Mouse (Mus musculus): ENCODE data around the gene Gpm6b. TPM values are rescaled to one million over a fixed set of nuclear protein-coding genes. Genes with fewer than 3 reads are reported as not detected.

Gpm6b gene
- total RNA-seq (2021): 10 to 100 TPM; 10.8 to 14.2 TPM

DNA sequence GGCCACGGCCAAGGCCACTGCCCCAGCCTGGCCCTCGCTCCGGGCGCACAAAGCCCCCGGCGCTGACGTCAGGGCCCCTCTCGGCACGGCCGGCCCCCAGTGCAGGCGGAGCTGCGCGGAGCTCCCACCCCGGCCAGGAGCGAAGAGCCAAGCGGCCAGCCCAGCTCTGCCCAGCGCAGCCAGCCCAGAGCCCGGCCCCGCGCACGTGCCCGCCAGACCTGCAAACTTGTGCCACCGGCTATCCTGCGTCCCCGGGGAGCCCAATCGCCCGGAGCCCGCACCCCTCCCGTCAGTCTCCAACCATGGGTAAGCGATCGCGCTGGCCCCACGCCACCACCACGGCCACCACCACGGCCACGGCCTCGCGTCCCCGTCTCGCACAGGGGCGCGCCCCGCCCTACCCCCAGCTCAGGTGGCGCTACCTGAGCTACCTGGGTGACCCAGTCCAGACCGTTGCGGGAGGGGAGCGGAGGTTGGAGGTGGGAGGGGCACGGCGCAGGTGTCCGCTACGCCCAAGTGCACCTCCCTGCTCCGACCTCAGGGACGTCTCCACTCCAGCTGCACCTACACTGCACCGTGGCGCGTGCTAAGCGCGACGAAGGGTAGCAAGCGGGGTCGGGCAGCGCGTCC lies at the start of gene Gpm6b:
Gpm6b (plus strand) TSS at position 81 of the 630 bp plus-strand sequence.
- peak; percentile 21 to 27 for DNase-seq
- intact Hi-C loops (cut with DNase I): no loop called here

- intact Hi-C loops (cut with DNase I): no loop called here
Measured at GRCm38 (mm10) chrX:166196327-166196726, 42.4 kb upstream of the Gpm6b start.

DNA sequence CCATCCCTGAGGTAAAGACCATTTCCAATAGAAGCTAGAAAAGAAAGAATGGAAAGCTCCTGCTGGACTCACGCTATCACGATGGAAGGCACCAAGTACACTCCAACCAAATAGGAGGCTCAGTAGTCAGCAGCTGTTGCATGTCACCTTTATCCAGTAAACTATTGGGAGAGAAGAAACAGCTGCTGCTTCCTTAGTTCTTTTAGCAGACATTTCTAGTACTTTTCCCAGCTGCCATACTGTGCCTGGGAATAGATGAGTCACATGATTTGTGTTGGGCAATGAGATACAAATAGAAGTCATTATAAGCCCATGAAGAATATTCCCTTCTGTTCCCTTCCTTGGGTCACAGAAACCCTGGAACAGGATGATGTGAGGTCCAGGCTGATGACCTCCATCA lies 40.4 kb upstream of the Gpm6b start:
- intact Hi-C loops (cut with DNase I): no loop called here
- DNase-seq: no peak

More at GRCm38 (mm10) chrX:166196327-166196726, 42.4 kb upstream of the Gpm6b start:
- DNase-seq: no peak

DNA sequence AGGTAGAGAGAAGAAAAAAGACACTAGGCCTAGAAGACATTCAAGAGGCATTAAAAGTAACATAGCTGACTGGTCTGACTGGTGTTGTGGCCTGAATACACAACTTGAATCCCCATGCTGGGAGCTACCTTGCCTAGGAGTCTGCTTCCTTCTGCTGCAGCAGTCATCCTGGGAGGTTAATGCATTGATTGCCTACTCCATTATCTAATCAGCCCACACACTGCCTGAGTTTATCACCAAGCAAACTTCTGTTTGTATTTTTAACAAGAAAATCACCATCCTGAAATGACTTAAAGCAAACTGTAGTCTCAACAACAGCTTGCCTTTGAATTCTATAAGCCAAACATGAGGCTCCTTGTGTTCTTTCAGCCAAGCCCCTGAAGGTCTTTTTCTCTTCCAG lies 38.9 kb upstream of the Gpm6b start:
- intact Hi-C loops (cut with DNase I): no loop called here
- no peak for DNase-seq

- no peak for DNase-seq
- intact Hi-C loops (cut with DNase I): no loop called here
Measured at GRCm38 (mm10) chrX:166214576-166214975, 24.1 kb upstream of the Gpm6b start.

- DNase-seq: no peak
- intact Hi-C loops (cut with DNase I): no loop called here
Measured at GRCm38 (mm10) chrX:166216248-166216647, 22.5 kb upstream of the Gpm6b start.

DNA sequence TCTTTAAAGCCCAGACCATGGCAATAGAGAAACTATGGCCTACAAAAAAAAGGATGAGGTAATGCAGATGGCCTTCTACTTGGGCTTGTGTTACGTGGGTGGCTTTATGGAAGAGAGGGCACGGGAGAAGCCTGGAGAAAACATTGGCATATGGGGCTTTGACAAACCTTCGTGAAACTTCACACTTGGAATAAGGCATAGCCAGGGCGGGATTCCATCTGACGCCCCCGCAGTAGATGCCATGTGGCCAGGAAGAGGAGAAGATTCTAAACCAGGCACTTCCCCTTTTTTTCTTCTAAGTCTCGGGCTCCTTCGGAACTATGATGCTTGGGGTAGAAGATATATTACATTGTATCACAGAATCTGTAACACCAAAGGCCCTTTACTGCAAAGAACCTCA lies 22.0 kb upstream of the Gpm6b start:
- intact Hi-C loops (cut with DNase I): no loop called here

DNA sequence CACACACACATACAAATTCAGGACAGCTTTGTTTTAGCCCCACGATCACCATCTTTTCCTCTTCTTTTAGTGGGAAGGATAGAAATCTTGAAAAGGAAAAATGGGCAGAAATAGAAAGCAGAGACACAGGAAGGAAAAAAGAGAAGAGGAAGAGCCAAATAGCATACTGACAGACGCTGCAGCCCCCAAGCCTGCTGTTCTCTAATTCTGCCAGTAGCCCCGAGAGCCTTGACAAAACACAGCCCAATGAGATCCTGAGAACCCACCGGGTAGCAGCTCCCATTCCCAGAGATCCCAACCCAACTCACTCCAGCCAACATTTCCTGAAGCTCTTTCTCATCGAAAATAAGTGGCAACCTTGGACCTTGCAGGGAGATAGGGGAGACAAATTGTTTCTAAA lies 19.4 kb upstream of the Gpm6b start:
- intact Hi-C loops (cut with DNase I): no loop called here
- no peak for DNase-seq

More for the DNA sequence above, 22.0 kb upstream of the Gpm6b start:
- no peak for DNase-seq

DNA sequence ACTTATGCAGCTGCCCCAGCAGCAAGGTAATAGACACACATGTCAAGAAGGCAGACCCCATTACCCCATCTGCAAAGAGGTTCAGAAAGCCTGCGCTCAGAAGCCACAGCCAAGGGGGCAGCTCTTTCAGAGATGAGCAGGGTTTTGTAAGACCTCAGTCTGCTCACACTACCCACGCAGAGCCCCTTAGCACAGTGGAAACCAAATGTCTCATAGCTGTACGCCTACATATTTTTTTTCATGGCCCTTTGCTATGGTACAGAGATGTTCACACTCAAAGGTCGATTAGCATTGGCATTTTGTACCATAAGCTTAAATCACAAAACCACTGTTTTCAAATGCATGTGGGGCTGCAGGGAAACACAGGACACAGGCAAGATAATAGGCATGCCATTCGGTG lies 11.9 kb upstream of the Gpm6b start:
- intact Hi-C loops (cut with DNase I): loop anchor here (10.0 kb wide), 1 partner anchor 58 kb away; no protein-coding TSS in a partner anchor
- no peak for DNase-seq

GRCm38 (mm10) chrX:166229750-166230149 lies 9.0 kb upstream of the Gpm6b start:
- intact Hi-C loops (cut with DNase I): loop anchor here (10.0 kb wide), 1 partner anchor 55 kb away; no protein-coding TSS in a partner anchor
- no peak for DNase-seq

DNA sequence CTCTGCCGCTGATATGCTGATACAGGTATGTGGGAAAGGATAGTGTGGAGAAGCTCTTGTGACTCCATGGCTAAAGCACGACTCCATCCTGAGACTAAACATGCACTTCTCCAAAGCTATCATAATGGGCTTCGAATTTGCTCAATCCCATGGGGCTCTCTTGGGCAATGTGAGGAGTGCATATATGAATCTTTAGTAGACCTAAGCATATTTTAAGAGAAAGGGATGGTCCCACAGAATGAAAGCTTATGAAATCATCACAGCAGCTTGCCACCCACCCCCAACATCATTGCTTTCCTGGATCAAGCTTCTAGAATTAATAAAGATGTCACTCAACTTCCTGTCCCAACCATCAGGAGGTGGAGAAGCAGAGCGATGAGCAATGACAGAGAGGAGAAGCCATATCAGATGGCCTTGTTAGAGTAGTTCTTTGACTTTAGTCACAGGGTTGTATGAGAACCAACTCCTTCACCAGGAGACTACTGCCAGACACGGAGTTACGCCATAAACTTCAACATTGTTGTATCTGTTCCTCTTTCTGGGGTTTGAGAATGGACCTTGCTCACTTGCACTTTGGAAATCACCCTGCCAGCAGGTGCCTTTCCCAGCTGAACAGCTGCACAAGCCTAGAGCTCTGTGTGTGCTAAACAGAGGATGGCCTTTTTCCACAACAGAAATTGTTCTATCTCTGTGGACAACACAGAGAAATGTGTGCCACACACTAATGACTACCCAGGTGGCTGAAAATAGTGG lies 8.0 kb upstream of the Gpm6b start:
- intact Hi-C loops (cut with DNase I): no loop called here
- no peak for DNase-seq

GRCm38 (mm10) chrX:166236131-166236530 lies 2.6 kb upstream of the Gpm6b start:
- intact Hi-C loops (cut with DNase I): no loop called here

DNA sequence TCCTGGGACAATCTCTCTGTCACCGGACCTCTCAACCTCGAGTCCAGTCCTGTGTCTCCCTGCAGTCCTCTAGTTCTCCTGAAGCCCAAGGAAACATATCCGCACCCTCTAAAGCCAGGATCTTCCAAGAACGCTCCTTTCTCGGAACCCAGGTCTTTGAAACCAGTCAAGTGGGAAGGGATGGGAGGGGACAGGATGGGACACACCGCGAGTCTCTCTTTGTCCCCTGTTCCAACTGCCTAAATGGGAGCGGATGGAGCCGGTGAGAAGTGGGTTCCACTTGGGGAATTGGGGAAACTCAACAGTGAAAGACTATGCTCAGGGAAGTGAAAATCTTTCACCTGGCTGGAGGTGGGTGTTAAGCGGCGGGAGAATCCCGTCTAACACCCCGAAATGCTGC lies 809 bp downstream of the Gpm6b start:
- no peak for DNase-seq
- intact Hi-C loops (cut with DNase I): no loop called here

More at GRCm38 (mm10) chrX:166236131-166236530, 2.6 kb upstream of the Gpm6b start:
- DNase-seq: no peak

DNA sequence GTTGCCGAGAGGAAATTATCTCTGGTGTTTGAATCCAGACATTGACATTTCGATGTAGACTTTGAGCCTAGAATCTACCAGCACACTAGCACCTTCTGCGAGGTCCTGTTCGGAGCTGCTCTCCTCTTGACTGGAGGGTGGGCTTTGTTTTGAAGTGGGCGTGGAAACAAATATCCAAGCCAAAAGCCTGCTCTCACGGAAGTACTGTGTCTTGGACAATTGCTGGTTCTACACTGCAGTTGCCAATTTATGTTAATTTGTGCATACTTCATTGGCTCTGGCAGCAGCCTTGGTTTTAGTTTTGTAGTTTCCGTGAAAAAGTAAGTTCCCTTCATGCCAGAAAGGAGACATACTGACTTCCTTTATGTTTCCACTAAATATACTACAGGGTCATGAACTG lies 2.0 kb downstream of the Gpm6b start:
- DNase-seq: no peak
- intact Hi-C loops (cut with DNase I): no loop called here

- intact Hi-C loops (cut with DNase I): no loop called here
- DNase-seq: no peak
Measured at GRCm38 (mm10) chrX:166243261-166243885, 4.7 kb downstream of the Gpm6b start.

DNA sequence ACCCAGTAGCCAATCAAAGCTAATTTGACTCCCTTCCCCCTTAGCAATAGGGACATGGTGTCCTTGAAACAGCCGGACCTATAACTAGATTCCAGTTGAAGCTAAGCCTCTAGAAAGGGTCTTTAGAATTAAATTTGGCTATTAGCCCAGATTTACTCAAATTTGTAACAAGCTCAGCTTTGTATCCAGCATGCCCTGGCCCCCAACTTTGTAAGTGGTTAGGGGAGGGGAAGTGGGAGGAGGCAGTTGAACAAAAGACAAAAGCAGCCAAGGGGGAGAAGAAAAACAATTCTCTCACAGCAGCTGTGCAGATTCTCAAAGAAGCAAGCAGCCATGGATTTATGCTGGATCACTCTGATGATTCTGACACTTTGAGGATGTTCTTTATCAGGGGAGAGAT lies 32.8 kb downstream of the Gpm6b start:
- no peak for DNase-seq
- intact Hi-C loops (cut with DNase I): no loop called here

DNA sequence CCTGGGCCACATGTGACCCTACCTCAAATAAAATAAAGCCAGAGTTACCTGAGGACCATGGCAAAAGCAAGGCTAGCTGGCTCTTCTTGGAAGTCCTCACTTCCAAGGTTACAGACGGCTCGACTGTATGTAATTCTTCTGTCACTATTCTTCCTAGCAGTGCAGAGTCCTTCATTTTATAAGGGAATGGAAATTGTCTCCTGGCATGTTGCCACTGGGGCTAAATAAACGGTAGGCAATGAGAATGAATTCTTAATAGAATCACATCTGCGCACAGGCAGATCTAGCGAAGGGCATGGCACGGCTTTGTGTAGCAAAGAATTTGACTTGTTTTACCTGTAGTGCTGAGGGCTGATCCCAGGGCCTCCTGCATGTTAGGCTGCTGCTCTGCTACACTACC lies 33.9 kb downstream of the Gpm6b start:
- DNase-seq: no peak

GRCm38 (mm10) chrX:166279861-166280260 lies 41.1 kb downstream of the Gpm6b start:
- peak in 1 of 2 experiments; percentile 4 for DNase-seq
- intact Hi-C loops (cut with DNase I): loop anchor here (10.0 kb wide), 1 partner anchor 55 kb away; no protein-coding TSS in a partner anchor

More for the DNA sequence above, 33.9 kb downstream of the Gpm6b start:
- intact Hi-C loops (cut with DNase I): no loop called here

DNA sequence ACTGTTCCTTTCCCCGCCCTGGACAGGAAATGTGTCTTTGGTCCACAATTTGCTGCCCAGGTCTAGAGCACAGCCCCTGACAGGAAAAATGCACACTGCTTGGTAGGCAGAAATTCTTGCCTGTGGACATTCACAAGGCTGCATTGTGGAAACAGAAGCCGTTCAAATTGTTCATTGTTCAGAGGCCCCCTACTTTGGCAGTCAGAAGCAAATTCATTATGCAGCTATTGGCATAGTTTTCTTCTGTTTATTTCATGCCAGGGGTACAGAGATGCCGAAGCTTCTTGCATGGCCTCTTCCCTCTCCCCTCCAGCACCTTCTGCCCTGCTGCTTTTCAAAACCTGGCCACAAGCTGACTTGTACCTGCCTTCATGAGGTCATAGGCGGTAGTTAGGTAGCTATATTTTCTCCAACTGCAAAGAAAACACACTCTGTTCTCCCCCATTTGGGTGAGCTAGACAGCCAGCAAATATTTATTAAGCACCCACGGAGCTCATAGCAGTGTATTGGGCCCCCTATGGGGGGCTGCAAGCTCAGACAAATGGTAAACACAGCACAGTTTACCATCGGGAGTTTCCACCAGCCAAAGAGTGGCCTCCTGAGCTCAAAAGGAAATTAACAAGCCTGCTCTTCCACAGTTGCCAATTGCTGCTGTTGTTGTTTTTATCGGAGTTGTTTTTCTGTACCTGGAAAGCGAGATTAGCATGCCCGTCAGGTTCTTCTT lies 48.2 kb downstream of the Gpm6b start:
- intact Hi-C loops (cut with DNase I): loop anchor here (10.0 kb wide), 1 partner anchor 62 kb away; no protein-coding TSS in a partner anchor
- DNase-seq: no peak

DNA sequence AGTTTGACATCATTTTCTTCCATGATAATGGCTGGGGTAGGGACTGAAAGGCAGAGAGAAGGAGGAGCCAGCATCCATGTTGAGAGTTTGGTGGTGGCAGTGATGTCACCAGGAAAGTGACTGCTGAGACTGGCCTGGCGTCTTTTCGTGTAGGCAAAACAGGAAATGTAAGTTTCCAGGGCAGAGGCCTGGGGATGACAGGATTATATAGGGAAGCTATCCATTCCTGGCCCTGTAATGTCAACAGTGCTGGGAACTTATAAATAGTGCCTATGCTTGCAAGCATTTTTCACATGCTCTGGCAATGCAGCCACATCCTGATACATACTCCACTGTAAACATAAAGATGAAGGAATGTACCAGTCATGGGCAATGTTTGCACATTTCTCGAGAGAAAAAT lies 52.6 kb downstream of the Gpm6b start:
- no peak for DNase-seq
- intact Hi-C loops (cut with DNase I): no loop called here

DNA sequence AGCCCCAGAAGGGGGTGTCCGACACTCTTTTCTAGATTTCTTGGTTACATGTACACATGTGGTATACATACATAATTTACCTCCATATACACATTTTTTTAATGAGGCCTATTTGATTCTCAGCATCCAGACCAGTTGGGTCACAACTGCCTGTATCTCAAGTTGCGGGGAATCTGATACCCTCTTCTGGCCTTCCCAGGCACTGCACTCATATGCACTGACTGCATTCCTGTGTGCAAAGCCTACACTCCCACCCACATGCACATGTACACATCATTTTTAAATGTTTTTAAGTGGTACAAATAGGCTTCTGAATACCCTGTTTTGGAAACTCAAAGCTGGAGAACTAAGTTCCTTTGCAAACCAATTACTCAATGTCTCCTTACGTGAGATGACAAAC lies 54.8 kb downstream of the Gpm6b start:
- no peak for DNase-seq
- intact Hi-C loops (cut with DNase I): no loop called here

All from heart, postnatal 36 days (tissue).